Mouse (Mus musculus) stomach, embryonic 16.5 days (tissue): ENCODE data around the gene Fryl. TPM values are rescaled to one million over a fixed set of nuclear protein-coding genes. Genes with fewer than 3 reads are reported as not detected.

Source experiments
- ATAC-seq: fragments of 200-750 bp; cut with Nextera tagmentation; 2 replicates; pipeline ENCODE4 v1.8.0; 2017; ENCODE audit warnings: moderate number of reproducible peaks, moderate TSS enrichment; ENCODE audit not compliant: insufficient read depth, low FRiP score
- H3K27ac ChIP-seq: fragments of 300-500 bp; sonication (generic); 2 replicates; pipeline ENCODE4 v1.5.1; 2014; ENCODE audit warnings: low read length
- H3K27me3 ChIP-seq: fragments of 300-500 bp; sonication (generic); 2 replicates; pipeline ENCODE4 v1.6.1; 2014; ENCODE audit warnings: low read length, control low read depth, mixed read lengths; ENCODE audit not compliant: control insufficient read depth, insufficient read depth
- H3K36me3 ChIP-seq: fragments of 300-500 bp; sonication (generic); 2 replicates; pipeline ENCODE4 v1.6.1; 2014; ENCODE audit warnings: low read length; ENCODE audit not compliant: control insufficient read depth, insufficient read depth
- H3K4me1 ChIP-seq: fragments of 300-500 bp; sonication (generic); 2 replicates; pipeline ENCODE4 v1.6.1; 2014; ENCODE audit warnings: low read length, control low read depth, mixed read lengths; ENCODE audit not compliant: control insufficient read depth, insufficient read depth
- H3K4me2 ChIP-seq: fragments of 300-500 bp; sonication (generic); 2 replicates; pipeline ENCODE4 v1.6.1; 2014; ENCODE audit warnings: low read depth, low read length, mixed read lengths
- H3K4me3 ChIP-seq: fragments of 300-500 bp; sonication (generic); replicated peaks from 2 replicates; pipeline ENCODE4 v1.5.1; 2014; ENCODE audit warnings: mild to moderate bottlenecking, low read length
- H3K9ac ChIP-seq: fragments of 300-500 bp; sonication (generic); 2 replicates; pipeline ENCODE4 v1.6.1; 2014; ENCODE audit warnings: low read length
- H3K9me3 ChIP-seq: fragments of 300-500 bp; sonication (generic); replicated peaks from 2 replicates; pipeline ENCODE4 v1.6.1; 2016; ENCODE audit warnings: low read length, control low read depth; ENCODE audit not compliant: control insufficient read depth
- WGBS: fragments of 180-500 bp; shearing (Covaris S2); extraction: QIAGEN DNeasy Blood & Tissue Kit; methylation state at CpG from one replicate; pipeline ENCODE4 v1.1.7; 2014; 5-methylcytosine and 5-hydroxymethylcytosine counted together
- polyA plus RNA-seq: library from polyadenylated mRNA; unstranded; fragments of >200 nt; fragmentation: Nextera tagmentation; extraction: Ambion mirVana; gene quantifications from 2 replicates; pipeline ENCODE4 v1.2.1, GENCODE M21; 2015

Gene Fryl
- polyA plus RNA-seq = 25.7 and 31.6 TPM in 2 replicates

GRCm38 (mm10) chr5:73256352-73257065 is at the start of gene Fryl:
Gene Fryl (minus strand): TSS chr5:73256619.
- Histone ChIP-seq H3K4me2 (peak within 1 kb of the TSS; percentile 83), H3K4me3 (peak within 1 kb of the TSS; percentile 99), H3K9ac (peak within 1 kb of the TSS; percentile 94), H3K4me1 (peaks cover 14% of the 10 kb centered on the region; the same call in 1 of the 2 replicates), H3K27ac (peak within 1 kb of the TSS; percentile 96), H3K27me3 (no peaks in the 10 kb centered on the region), H3K36me3 (no peaks in the 10 kb centered on the region), H3K9me3 (no peaks in the 10 kb centered on the region)
- peak; percentile 99 for ATAC-seq
- WGBS = under 1% methylated on average over 44 of the region's 44 CpGs

- Histone ChIP-seq H3K4me2 (no peak overlapping the region), H3K27ac (no peak overlapping the region), H3K9me3 (no peaks in the 10 kb centered on the region), H3K4me1 (no peaks in the 10 kb centered on the region), H3K27me3 (no peaks in the 10 kb centered on the region), H3K36me3 (peaks cover 27% of the 10 kb centered on the region), H3K4me3 (no peak overlapping the region), H3K9ac (no peak overlapping the region)
- WGBS = 81% methylated on average over 12 of the region's 12 CpGs
- ATAC-seq = no peak
Observed at GRCm38 (mm10) chr5:73304507-73304906, 48.1 kb upstream of the Fryl start.

DNA sequence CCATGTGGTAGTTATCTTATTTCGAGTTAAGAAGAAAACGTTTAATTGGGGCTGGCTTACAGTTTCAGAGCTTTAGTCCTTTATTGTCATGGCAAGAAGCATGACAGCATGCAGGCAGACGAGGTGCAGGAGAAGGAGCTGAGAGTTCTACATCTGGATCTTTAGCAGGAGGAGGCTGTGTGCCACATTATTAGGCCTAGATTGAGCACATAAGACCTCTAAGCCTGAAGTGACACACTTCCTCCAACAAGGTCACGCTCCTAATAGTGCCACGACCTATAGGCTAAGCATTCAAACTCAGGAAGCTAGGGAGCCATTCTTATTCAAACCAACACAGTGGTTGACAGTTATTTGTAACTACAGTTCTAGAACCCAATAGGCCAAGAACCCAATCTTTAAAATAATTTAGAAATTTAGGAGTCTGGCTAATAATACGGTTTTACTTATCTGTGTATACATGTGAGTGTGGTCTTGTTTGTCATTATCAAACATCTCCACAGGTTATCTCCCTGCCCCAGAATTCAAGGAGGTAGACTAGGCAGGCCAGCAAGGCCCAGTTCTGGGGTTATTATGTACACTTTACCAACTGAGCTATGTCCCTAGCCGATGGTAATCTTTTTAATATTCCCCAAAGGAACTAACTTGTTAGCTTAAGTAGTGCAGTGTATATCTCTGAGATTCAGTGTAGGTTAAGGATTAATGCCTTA is 45.3 kb upstream of the Fryl start:
- H3K27me3 ChIP-seq = no peaks in the 10 kb centered on the region
- no peaks in the 10 kb centered on the region for H3K9me3 ChIP-seq
- 79% methylated on average over 7 of the region's 7 CpGs for WGBS
- no peak overlapping the region for H3K4me2 ChIP-seq
- no peak overlapping the region for H3K9ac ChIP-seq
- no peak for ATAC-seq
- no peaks in the 10 kb centered on the region for H3K4me1 ChIP-seq
- no peak overlapping the region for H3K4me3 ChIP-seq
- no peak overlapping the region for H3K27ac ChIP-seq
- H3K36me3 ChIP-seq = peaks cover 19% of the 10 kb centered on the region

DNA sequence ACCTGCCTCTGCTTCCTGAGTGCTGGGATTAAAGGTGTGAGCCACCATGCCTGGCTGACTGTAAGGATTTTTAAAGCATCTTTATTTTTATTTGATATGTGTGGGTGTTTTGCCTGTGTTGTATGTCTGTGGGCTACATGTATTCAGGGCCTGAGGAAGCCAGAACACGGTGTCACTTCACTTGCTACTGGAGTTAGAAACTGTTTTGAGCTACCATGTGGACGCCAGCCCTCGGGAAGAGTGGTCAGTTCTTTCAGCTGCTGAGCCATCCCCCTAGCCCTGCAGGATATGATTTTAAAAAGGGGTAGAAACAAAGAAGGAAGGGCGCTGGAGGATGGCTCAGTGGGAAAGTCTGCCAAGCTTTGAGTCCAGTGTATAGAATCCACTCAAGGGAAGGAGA is 39.5 kb upstream of the Fryl start:
- 92% methylated on average over 4 of the region's 4 CpGs for WGBS
- ATAC-seq = no peak
- Histone ChIP-seq H3K9ac (no peak overlapping the region), H3K4me2 (no peak overlapping the region), H3K36me3 (peaks cover 13% of the 10 kb centered on the region), H3K4me1 (peaks cover 3% of the 10 kb centered on the region), H3K27ac (no peak overlapping the region), H3K27me3 (no peaks in the 10 kb centered on the region), H3K4me3 (no peak overlapping the region), H3K9me3 (no peaks in the 10 kb centered on the region)

- WGBS = 96% methylated on average over 7 of the region's 7 CpGs
- Histone ChIP-seq H3K9me3 (no peaks in the 10 kb centered on the region), H3K4me2 (no peak overlapping the region), H3K27ac (no peak overlapping the region), H3K4me1 (peaks cover 3% of the 10 kb centered on the region), H3K27me3 (no peaks in the 10 kb centered on the region), H3K9ac (no peak overlapping the region), H3K4me3 (no peak overlapping the region), H3K36me3 (peaks cover 13% of the 10 kb centered on the region)
- no peak for ATAC-seq
Observed at GRCm38 (mm10) chr5:73295016-73295415, 38.6 kb upstream of the Fryl start.

DNA sequence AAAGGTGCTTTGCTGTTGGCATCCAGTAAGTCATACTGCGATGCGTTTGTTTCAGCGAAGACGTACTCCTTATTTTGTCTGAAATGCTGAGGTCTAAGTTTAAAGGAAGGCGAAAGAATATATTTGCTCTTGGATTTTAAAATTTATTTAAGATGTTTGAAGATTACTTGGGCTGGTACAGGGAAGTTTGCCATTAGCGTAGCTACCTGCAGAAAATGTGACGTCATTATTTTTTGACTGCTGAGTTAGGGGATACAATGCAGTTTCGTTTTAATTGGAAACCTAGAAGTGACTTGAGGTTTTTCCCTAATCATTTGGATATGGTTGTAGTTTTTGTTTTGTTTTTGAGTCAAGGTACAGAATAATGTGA is 37.0 kb upstream of the Fryl start:
- no peaks in the 10 kb centered on the region for H3K27me3 ChIP-seq
- H3K4me2 ChIP-seq = peak overlapping the region; percentile 60
- H3K4me3 ChIP-seq = peak overlapping the region; percentile 98
- peaks cover 13% of the 10 kb centered on the region for H3K36me3 ChIP-seq
- H3K27ac ChIP-seq = peak overlapping the region; percentile 94; the same call in 1 of the 2 replicates
- ATAC-seq = no peak
- H3K9ac ChIP-seq = peak overlapping the region; percentile 99
- 11% methylated on average over 8 of the region's 8 CpGs for WGBS
- no peaks in the 10 kb centered on the region for H3K9me3 ChIP-seq
- peaks cover 3% of the 10 kb centered on the region for H3K4me1 ChIP-seq

DNA sequence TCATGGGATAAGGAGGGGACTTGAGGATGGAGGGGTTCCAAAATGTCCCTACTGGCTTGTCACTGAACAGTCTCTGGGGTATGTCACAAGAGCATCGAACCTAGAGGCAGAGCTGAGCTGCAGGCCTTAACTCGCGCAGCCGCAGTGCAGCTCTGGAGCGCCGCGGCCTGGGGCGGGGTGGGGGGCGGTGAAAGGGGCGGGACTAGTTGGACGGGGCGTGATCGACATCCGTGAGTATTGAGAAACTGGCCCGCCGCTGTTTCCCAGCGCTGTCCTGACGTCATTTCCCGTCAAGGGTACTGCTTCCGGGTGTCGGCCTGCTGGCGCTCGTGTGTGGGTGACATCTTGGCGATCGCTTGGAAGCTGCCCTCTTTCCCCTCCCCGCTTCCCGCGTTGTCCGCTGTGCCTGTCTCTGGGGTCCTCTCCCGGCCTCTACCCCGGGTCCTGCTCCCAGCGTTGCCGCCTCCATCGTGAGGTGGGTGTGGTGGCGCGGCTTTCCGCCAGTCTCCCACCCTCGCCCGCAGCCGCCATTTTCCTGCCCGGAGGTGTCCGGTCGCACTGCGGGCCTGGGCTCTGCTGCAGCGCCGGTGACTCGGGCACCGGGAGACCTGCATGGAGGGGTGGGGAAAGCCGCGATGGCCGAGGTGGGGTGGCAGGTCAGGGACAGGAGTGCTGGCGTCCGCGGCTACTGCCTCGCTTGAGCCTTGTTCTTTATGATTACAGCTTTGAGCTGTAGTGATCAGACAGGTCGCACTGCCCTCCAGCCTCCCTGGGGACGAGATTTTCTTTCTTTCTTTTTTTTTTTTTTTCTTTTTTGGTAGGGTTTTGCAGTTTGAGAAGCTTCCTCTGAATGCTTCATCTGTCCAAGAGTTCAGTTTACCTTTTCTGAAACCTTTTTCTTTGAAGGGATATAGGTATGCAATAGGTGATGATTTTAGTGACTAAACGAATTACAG is 36.4 kb upstream of the Fryl start, which contains the start of gene Ociad1:
Gene Ociad1, plus strand, starts transcription at position 283 of the 956 bp plus-strand sequence.
- WGBS = under 1% methylated on average over 58 of the region's 58 CpGs

DNA sequence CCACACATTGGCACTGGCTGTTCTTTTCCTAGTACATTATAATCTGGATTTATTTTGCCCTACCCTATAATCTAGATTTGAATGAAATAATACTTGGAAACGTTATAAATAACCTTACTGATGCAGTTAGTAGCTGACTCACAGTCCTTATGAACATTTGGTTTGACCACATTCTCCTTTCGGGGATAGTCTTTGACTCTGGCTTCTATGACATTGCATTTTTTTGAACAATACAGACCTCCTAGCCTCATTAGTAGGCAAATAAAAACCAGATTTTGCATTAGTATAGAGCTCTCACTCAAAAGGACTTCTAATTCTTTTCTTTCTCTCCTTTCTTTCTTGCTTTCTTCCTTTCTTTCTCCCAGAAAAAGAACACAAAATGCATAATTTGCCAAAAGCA is 33.5 kb upstream of the Fryl start:
- no peak for ATAC-seq
- no peak overlapping the region for H3K27ac ChIP-seq
- H3K27me3 ChIP-seq = no peaks in the 10 kb centered on the region
- no peak overlapping the region for H3K4me2 ChIP-seq
- peaks cover 2% of the 10 kb centered on the region; the same call in 1 of the 2 replicates for H3K36me3 ChIP-seq
- H3K4me1 ChIP-seq = peaks cover 3% of the 10 kb centered on the region
- no peak overlapping the region for H3K4me3 ChIP-seq
- no peaks in the 10 kb centered on the region for H3K9me3 ChIP-seq
- WGBS = 62% methylated on average over 2 of the region's 2 CpGs
- H3K9ac ChIP-seq = no peak overlapping the region

More for the DNA sequence above, 36.4 kb upstream of the Fryl start, which contains the start of gene Ociad1:
- Histone ChIP-seq H3K9ac (peak within 1 kb of the TSS; percentile 99), H3K36me3 (peaks cover 11% of the 10 kb centered on the region), H3K9me3 (no peaks in the 10 kb centered on the region), H3K27me3 (no peaks in the 10 kb centered on the region), H3K27ac (peak within 1 kb of the TSS; percentile 94), H3K4me3 (peak within 1 kb of the TSS; percentile 98), H3K4me1 (peaks cover 3% of the 10 kb centered on the region), H3K4me2 (peak within 1 kb of the TSS; percentile 60)
- peak; percentile 99 for ATAC-seq
